Mouse (Mus musculus) heart, postnatal 0 days (tissue): ENCODE results near the gene Wdr48.

Experiments used
- CTCF ChIP-seq: IDR thresholded peaks from 2 replicates; pipeline ENCODE4 v1.5.1; 2016; ENCODE audit warnings: antibody characterized with exemption, control low read depth, low read depth
- EP300 ChIP-seq: IDR thresholded peaks from 2 replicates; pipeline ENCODE4 v1.6.1; 2016; ENCODE audit warnings: antibody characterized with exemption, low read depth

DNA sequence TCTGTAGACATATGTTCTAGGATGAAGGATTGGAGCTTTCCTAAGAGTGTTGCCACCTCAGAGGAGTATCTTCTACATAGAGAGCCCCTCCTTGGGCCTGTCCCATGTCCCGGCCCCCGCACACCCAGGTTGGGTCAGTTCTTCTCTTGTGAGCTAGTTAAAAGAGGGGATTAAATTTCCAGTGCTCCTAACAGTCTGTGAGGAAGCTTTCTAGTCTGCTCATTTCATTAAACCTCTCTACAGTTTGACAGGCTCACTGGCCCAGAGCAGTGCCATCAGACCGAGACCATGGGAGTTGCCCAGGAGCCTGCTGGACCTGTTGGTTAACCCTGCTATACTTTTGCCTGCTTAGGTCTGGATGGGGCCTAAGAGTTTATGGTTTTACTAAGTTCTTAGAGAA is 14.0 kb downstream of the Wdr48 start:
- TF ChIP-seq CTCF, result no peak
- TF ChIP-seq EP300, result no peak
